Mouse (Mus musculus) myocyte (in vitro differentiated cells): ENCODE data around the gene Arhgap21.

Experiments
- CEBPB ChIP-seq: IDR thresholded peaks from 2 replicates; pipeline ENCODE4 v1.6.1; 2011; ENCODE audit warnings: mild to moderate bottlenecking, moderate library complexity; ENCODE audit not compliant: poor library complexity, insufficient read depth, severe bottlenecking
- E2F4 ChIP-seq: IDR thresholded peaks from one replicate; pipeline ENCODE4 v1.6.1; 2011; ENCODE audit warnings: mild to moderate bottlenecking, control low read depth, moderate library complexity; ENCODE audit not compliant: insufficient read depth
- MAX ChIP-seq: IDR thresholded peaks from one replicate; pipeline ENCODE4 v1.6.1; 2011; ENCODE audit warnings: low read depth, mild to moderate bottlenecking, control low read depth
- MYOD1 ChIP-seq, 3 experiments: IDR thresholded peaks; one replicate each; pipeline ENCODE4 v1.6.1; 2011; ENCODE audit warnings: control low read depth in 2 of 3, low read depth in 2 of 3, mild to moderate bottlenecking in 2 of 3, moderate library complexity in 1 of 3; ENCODE audit not compliant: insufficient read length in 2 of 3, control insufficient read depth in 1 of 3
- MYOG ChIP-seq, 3 experiments: IDR thresholded peaks; one replicate each; pipeline ENCODE4 v1.6.1; 2011; ENCODE audit warnings: control low read depth in 2 of 3, low read depth in 2 of 3, mild to moderate bottlenecking in 2 of 3; ENCODE audit not compliant: insufficient read length in 2 of 3, control insufficient read depth in 1 of 3, insufficient read depth in 1 of 3
- POLR2A ChIP-seq: IDR thresholded peaks from one replicate; pipeline ENCODE4 v1.6.1; 2011; ENCODE audit warnings: low read depth, mild to moderate bottlenecking, control low read depth, moderate library complexity; ENCODE audit not compliant: insufficient read length
- POLR2AphosphoS2 ChIP-seq: IDR thresholded peaks from one replicate; pipeline ENCODE4 v1.6.1; 2011; ENCODE audit warnings: low read depth, control low read depth; ENCODE audit not compliant: insufficient read length
- SRF ChIP-seq: IDR thresholded peaks from one replicate; pipeline ENCODE4 v1.6.1; 2011; ENCODE audit warnings: low read depth; ENCODE audit not compliant: control insufficient read depth, insufficient read length
- TCF12 ChIP-seq: IDR thresholded peaks from one replicate; pipeline ENCODE4 v1.6.1; 2011; ENCODE audit warnings: mild to moderate bottlenecking, control low read depth; ENCODE audit not compliant: poor library complexity, insufficient read depth, severe bottlenecking
- TCF3 ChIP-seq: IDR thresholded peaks from one replicate; pipeline ENCODE4 v1.6.1; 2011; ENCODE audit warnings: low read depth, control low read depth; ENCODE audit not compliant: insufficient read length
- USF1 ChIP-seq: IDR thresholded peaks from one replicate; pipeline ENCODE4 v1.6.1; 2011; ENCODE audit warnings: low read depth, mild to moderate bottlenecking, control low read depth, moderate library complexity

- TF ChIP-seq POLR2A (no peak), MAX (no peak), TCF12 (no peak), SRF (no peak), MYOG (IDR thresholded peaks at IDR 0.05; ENCODE audit: control insufficient read depth in 1 of 3, insufficient read depth in 1 of 3, insufficient read length in 2 of 3, low read depth in 2 of 3) (no peak), E2F4 (no peak), TCF3 (no peak), USF1 (no peak), CEBPB (no peak), MYOD1 (IDR thresholded peaks at IDR 0.05; ENCODE audit: control insufficient read depth in 1 of 3, insufficient read length in 2 of 3, low read depth in 2 of 3) (no peak), POLR2AphosphoS2 (no peak)
Observed at GRCm38 (mm10) chr2:20949168-20949567, 19.5 kb downstream of the Arhgap21 start.
